Mouse (Mus musculus): Measurements from ENCODE around the gene Dusp6. TPM values are rescaled to one million over a fixed set of nuclear protein-coding genes. Genes with fewer than 3 reads are reported as not detected.

Dusp6 gene
- total and polyA plus RNA-seq, 2 experiments from 2014 or later = 32.5 to 65.3 TPM

GRCm38 (mm10) chr10:99314366-99314765 is 51.3 kb downstream of the Dusp6 start:
- no peak for TF ChIP-seq CTCF (IDR thresholded peaks at IDR 0.05; ENCODE audit: low read depth)
- Histone ChIP-seq H3K27me3 (ENCODE audit: insufficient read depth, low read length) (no peaks in the 10 kb centered on the region), H3K36me3 (ENCODE audit: insufficient read depth, low read length) (no peaks in the 10 kb centered on the region), H3K9me3 (ENCODE audit: low read length) (no peaks in the 10 kb centered on the region), H3K27ac (no peak overlapping the region), H3K4me3 (ENCODE audit: low read length) (no peak overlapping the region), H3K9ac (replicated peaks; ENCODE audit: low read length) (no peak overlapping the region), H3K4me1 (ENCODE audit: insufficient read depth, low read length) (no peaks in the 10 kb centered on the region), H3K4me2 (ENCODE audit: low read depth, low read length) (no peak overlapping the region)
- ATAC-seq = no peak
- 79% methylated on average over 7 of the region's 7 CpGs for whole genome bisulfite sequencing
- no peak for DNase-seq (ENCODE audit: low spot score)

GRCm38 (mm10) chr10:99317057-99317456 is 54.0 kb downstream of the Dusp6 start:
- no peak overlapping the region for H3K27ac ChIP-seq
- no peak overlapping the region for H3K4me2 ChIP-seq (ENCODE audit: low read depth, low read length)
- no peaks in the 10 kb centered on the region for H3K9me3 ChIP-seq (ENCODE audit: low read length)
- no peaks in the 10 kb centered on the region for H3K27me3 ChIP-seq (ENCODE audit: insufficient read depth, low read length)
- no peak for TF ChIP-seq CTCF (IDR thresholded peaks at IDR 0.05; ENCODE audit: low read depth)
- no peaks in the 10 kb centered on the region for H3K4me1 ChIP-seq (ENCODE audit: insufficient read depth, low read length)
- DNase-seq (ENCODE audit: low spot score) = peak; percentile 14
- no peaks in the 10 kb centered on the region for H3K36me3 ChIP-seq (ENCODE audit: insufficient read depth, low read length)
- no peak overlapping the region for H3K4me3 ChIP-seq (ENCODE audit: low read length)
- ATAC-seq = no peak
- H3K9ac ChIP-seq (replicated peaks; ENCODE audit: low read length) = no peak overlapping the region

Other genes with a start within 250 kb of the Dusp6 start
- gene Poc1b, start 156.2 kb upstream of the Dusp6 start, total RNA-seq (2014; rRNA removed) = 10.1 and 13.8 TPM in 2 replicates
- gene Poc1b, start 156.2 kb upstream of the Dusp6 start, polyA plus RNA-seq (2015; fragmentation: Nextera tagmentation; extraction: Ambion mirVana) = 9.7 and 11.0 TPM in 2 replicates
- gene Galnt4, start 155.1 kb upstream of the Dusp6 start, total RNA-seq (2014; rRNA removed) = 5.1 and 5.2 TPM in 2 replicates
- gene Galnt4, start 155.1 kb upstream of the Dusp6 start, polyA plus RNA-seq (2015; fragmentation: Nextera tagmentation; extraction: Ambion mirVana) = 3.3 and 3.4 TPM in 2 replicates
- not detected in 2 replicates for gene Phxr2, start 136.9 kb upstream of the Dusp6 start, total RNA-seq (2014; rRNA removed)
- not detected in 2 replicates for gene Phxr2, start 136.9 kb upstream of the Dusp6 start, polyA plus RNA-seq (2015; fragmentation: Nextera tagmentation; extraction: Ambion mirVana)

Data from hindbrain, postnatal 0 days (tissue).